Mouse (Mus musculus) ES-E14 (cell line): ENCODE data around the gene Dlgap4. TPM values are rescaled to one million over a fixed set of nuclear protein-coding genes. Genes with fewer than 3 reads are reported as not detected.

ENCODE experiments used
- DNase-seq: peaks from one replicate; pipeline ENCODE4 v3.0.0-alpha.2; 2013; ENCODE audit warnings: low read depth, low spot score
- H3K27ac ChIP-seq: 2 replicates; pipeline ENCODE4 v1.5.1; 2012; ENCODE audit warnings: low read depth, mild to moderate bottlenecking, low read length, moderate library complexity, mixed read lengths; ENCODE audit not compliant: poor library complexity, insufficient read depth, severe bottlenecking
- H3K36me3 ChIP-seq: 2 replicates; pipeline ENCODE4 v1.6.1; 2012; ENCODE audit warnings: mild to moderate bottlenecking, low read length, moderate library complexity, mixed read lengths; ENCODE audit not compliant: control insufficient read depth, poor library complexity, insufficient read depth, severe bottlenecking
- H3K4me1 ChIP-seq, 2 experiments: fragments of 150-350 bp in 1 of 2; sonication (generic) in 1 of 2; 2 replicates each; pipeline ENCODE4 v1.6.1; 2012; ENCODE audit warnings: low read length in 2 of 2, mild to moderate bottlenecking in 1 of 2, mixed read lengths in 1 of 2; ENCODE audit not compliant: control insufficient read depth in 2 of 2, insufficient read depth in 2 of 2, poor library complexity in 1 of 2
- H3K4me3 ChIP-seq, 2 experiments: fragments of 150-350 bp in 1 of 2; sonication (generic) in 1 of 2; 2 replicates each; pipeline ENCODE4 v1.5.1; 2012; ENCODE audit warnings: low read length in 2 of 2, low read depth in 1 of 2, mild to moderate bottlenecking in 1 of 2, mixed read lengths in 1 of 2; ENCODE audit not compliant: insufficient read depth in 1 of 2, poor library complexity in 1 of 2, severe bottlenecking in 1 of 2
- H3K9ac ChIP-seq: 2 replicates; pipeline ENCODE4 v1.6.1; 2012; ENCODE audit warnings: low read depth, mild to moderate bottlenecking, low read length, mixed read lengths; ENCODE audit not compliant: poor library complexity, insufficient read depth, severe bottlenecking
- H3K9me3 ChIP-seq: fragments of 150-350 bp; sonication (generic); 2 replicates; pipeline ENCODE4 v1.6.1; 2012; ENCODE audit warnings: low read depth, mild to moderate bottlenecking, low read length; ENCODE audit not compliant: control insufficient read depth, insufficient read depth
- CHD2 ChIP-seq: IDR thresholded peaks from 2 replicates; pipeline ENCODE4 v1.6.1; 2014; ENCODE audit warnings: mild to moderate bottlenecking, low read depth, low read length, inconsistent platforms
- HCFC1 ChIP-seq: IDR thresholded peaks from 2 replicates; pipeline ENCODE4 v1.6.1; 2012; ENCODE audit warnings: low read length, inconsistent platforms, borderline replicate concordance; ENCODE audit not compliant: insufficient read depth
- MAFK ChIP-seq: IDR thresholded peaks from 2 replicates; pipeline ENCODE4 v1.6.1; 2014; ENCODE audit warnings: mild to moderate bottlenecking, low read depth, low read length, inconsistent platforms; ENCODE audit not compliant: insufficient read depth
- ZC3H11A ChIP-seq: IDR thresholded peaks from 2 replicates; pipeline ENCODE4 v1.6.1; 2012; ENCODE audit warnings: low read depth, mild to moderate bottlenecking, inconsistent platforms, low read length, borderline replicate concordance
- ZNF384 ChIP-seq: IDR thresholded peaks from 2 replicates; pipeline ENCODE4 v1.6.1; 2012; ENCODE audit warnings: low read depth, low read length, inconsistent platforms
- in situ Hi-C, 2 experiments: fragments of 600-800 bp; cut with MboI; formaldehyde crosslinking; loops; one replicate each; pipeline ENCODE4 v1.15.1; 2025; ENCODE audit warnings: low sequenced_read_pairs in 2 of 2, inconsistent platforms in 1 of 2; ENCODE audit not compliant: unreplicated experiment in 2 of 2
- total RNA-seq: library from RNA; depleted of rRNA; stranded (reverse); fragments of 300-350 nt; gene quantifications from 2 replicates; pipeline ENCODE4 v1.2.3, GENCODE M21; 2012

Dlgap4 gene
- total RNA-seq, 1 experiment, result 28.8 TPM

DNA sequence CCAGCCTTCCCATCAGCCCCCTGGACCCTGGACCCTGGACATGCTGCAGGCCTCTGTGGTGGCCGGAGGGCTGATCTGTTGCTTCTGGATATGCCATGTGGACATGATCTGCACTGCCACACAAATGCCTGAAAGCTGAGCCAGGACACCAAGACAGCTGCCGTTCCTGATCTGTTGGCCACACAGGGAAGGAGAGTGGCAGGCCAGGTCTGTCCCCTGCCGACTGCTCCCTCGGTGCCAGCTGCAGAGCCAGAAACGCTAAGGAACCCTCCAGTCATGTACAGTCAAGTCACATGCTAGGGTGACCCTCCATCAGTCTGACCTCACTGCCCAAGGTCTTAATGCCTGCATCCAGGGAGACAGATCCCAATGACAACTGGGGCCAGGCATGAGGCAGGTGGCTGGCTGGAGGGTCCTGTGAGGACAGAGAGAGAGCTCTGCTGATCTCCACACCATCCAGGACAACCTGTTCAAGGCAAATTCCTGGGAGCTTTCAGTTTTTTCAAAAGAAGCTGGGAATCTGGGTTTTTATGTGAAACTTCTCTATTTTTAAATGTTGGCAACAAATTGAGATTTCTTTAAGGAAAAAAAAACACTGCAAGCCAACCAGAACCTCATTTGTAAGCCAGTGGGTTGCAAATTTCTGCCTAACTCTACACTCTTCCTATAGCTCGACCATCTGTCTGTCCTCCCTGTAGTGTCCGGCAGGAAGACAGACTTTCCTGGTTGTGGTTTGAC lies 36.5 kb upstream of the Dlgap4 start:
- H3K27ac ChIP-seq, result no peak overlapping the region
- no peaks in the 10 kb centered on the region for H3K9me3 ChIP-seq
- no peak overlapping the region for H3K9ac ChIP-seq
- H3K4me1 ChIP-seq, result no peaks in the 10 kb centered on the region
- no peak for DNase-seq
- no peak for TF ChIP-seq CHD2
- TF ChIP-seq ZNF384, result no peak
- no peak for TF ChIP-seq HCFC1
- TF ChIP-seq ZC3H11A, result no peak
- TF ChIP-seq MAFK, result no peak
- H3K4me3 ChIP-seq, result no peak overlapping the region
- in situ Hi-C loops, result no loop called here
- no peaks in the 10 kb centered on the region for H3K36me3 ChIP-seq

- Histone ChIP-seq H3K27ac (no peak overlapping the region), H3K9ac (no peak overlapping the region), H3K36me3 (no peaks in the 10 kb centered on the region), H3K4me3 (no peak overlapping the region), H3K4me1 (peaks cover 0 to 2% of the 10 kb centered on the region in 2 experiments; a peak in 1 of 4 replicates), H3K9me3 (no peaks in the 10 kb centered on the region)
- no peak for DNase-seq
- in situ Hi-C loops, result no loop called here
- no peak for TF ChIP-seq HCFC1
- TF ChIP-seq MAFK, result no peak
- TF ChIP-seq ZC3H11A, result no peak
- no peak for TF ChIP-seq CHD2
- TF ChIP-seq ZNF384, result no peak
These were observed 33.0 kb upstream of the Dlgap4 start for GRCm38 (mm10) chr2:156580507-156580906.

- no peak for DNase-seq
- no peaks in the 10 kb centered on the region for H3K36me3 ChIP-seq
- in situ Hi-C loops, result no loop called here
- TF ChIP-seq ZNF384, result no peak
- no peak for TF ChIP-seq ZC3H11A
- TF ChIP-seq MAFK, result no peak
- TF ChIP-seq CHD2, result no peak
- TF ChIP-seq HCFC1, result no peak
- H3K9me3 ChIP-seq, result no peaks in the 10 kb centered on the region
- no peak overlapping the region for H3K4me3 ChIP-seq
- H3K4me1 ChIP-seq, result peaks cover 0 to 2% of the 10 kb centered on the region in 2 experiments; a peak in 1 of 4 replicates
- H3K9ac ChIP-seq, result no peak overlapping the region
- H3K27ac ChIP-seq, result no peak overlapping the region
These were observed 32.3 kb upstream of the Dlgap4 start for GRCm38 (mm10) chr2:156581244-156581643.

- H3K36me3 ChIP-seq, result no peaks in the 10 kb centered on the region
- H3K4me1 ChIP-seq, result peaks cover 0 to 2% of the 10 kb centered on the region in 2 experiments; a peak in 1 of 4 replicates
- no peak overlapping the region for H3K27ac ChIP-seq
- no peaks in the 10 kb centered on the region for H3K9me3 ChIP-seq
- TF ChIP-seq MAFK (no peak), ZC3H11A (no peak), CHD2 (no peak), HCFC1 (no peak), ZNF384 (no peak)
- H3K4me3 ChIP-seq, result no peak overlapping the region
- no peak overlapping the region for H3K9ac ChIP-seq
- in situ Hi-C loops, result no loop called here
- no peak for DNase-seq
These were observed 30.6 kb upstream of the Dlgap4 start for GRCm38 (mm10) chr2:156582887-156583286.
